Mouse (Mus musculus) stomach, postnatal 0 days (tissue): Measurements from ENCODE around the gene Gfod2.

ENCODE experiments used
- CTCF ChIP-seq: IDR thresholded peaks from 2 replicates; pipeline ENCODE4 v1.5.1; 2016; ENCODE audit warnings: antibody characterized with exemption, low read depth, mild to moderate bottlenecking, moderate library complexity
- EP300 ChIP-seq: optimal IDR thresholded peaks from 2 replicates; pipeline ENCODE3; 2016; ENCODE audit warnings: antibody characterized with exemption

GRCm38 (mm10) chr8:105685796-105686308, 72.6 kb downstream of the Gfod2 start, which contains the start of gene Carmil2:
- peak; percentile 85 for TF ChIP-seq CTCF
- no peak for TF ChIP-seq EP300
